Mouse (Mus musculus): ENCODE data around the gene Lhcgr.
"Not testable (repeated sequence)": the region's sequence is repeated elsewhere in the genome, so short reads cannot be mapped to it uniquely, and the experiment has no call there.

Gene Lhcgr

DNA sequence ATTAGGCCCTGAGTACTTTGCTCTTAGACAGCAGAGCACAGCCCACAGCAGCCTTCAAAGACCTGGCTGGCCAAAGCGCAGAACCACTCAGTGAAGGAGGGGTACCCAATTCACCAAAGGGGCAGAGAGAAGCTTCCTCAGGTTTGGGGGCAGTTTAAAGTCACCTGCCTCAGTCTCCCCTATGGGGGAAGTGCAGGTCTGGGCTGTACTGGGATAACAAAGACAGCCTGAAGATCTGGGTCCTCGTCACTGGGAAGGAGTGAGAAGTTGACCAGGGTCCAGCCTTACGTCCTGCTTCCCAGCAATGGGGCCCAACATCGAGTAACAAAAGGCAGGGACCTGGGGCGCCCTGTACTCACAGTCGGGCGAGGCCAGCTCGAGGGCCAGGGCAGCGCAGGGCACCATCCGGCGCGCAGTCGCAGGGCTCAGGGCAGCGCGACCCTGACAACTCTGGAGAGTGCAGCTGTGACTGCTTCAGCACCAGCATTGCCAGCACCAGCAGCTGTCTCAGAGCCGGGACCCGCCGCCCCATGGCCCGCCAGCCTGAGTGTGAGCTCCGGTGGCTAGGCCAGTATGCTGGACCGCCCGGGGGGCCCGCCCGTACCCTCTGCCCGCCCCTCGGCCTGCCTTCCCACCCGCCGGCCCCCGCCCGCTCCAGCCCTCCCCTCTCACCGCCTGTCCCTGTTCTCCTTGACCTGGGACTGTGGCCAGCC is at the start of gene Lhcgr:
TSS of gene Lhcgr (minus strand) at position 551 of the 713 bp plus-strand sequence.
- DNase-seq = no peak

DNA sequence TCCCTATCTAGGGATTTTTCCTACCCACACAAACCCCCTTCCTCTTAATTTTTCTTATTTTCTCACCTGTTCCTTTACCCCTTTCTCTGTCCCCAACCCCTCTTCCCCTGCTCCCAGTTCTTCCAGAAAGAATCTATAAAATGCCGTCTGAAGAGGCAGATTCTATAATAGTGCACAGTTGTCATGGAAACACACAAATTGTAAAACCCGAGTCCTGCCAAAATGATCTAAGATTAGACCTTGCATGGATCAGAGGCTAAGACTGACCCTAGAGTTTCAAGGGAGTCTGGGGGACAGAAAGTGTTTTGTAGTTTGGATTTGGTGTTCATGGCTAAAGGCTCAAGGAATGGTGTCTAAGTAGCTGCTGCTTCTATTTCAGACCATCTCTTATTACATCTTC is 25.8 kb upstream of the Lhcgr start:
- no peak for DNase-seq

DNA sequence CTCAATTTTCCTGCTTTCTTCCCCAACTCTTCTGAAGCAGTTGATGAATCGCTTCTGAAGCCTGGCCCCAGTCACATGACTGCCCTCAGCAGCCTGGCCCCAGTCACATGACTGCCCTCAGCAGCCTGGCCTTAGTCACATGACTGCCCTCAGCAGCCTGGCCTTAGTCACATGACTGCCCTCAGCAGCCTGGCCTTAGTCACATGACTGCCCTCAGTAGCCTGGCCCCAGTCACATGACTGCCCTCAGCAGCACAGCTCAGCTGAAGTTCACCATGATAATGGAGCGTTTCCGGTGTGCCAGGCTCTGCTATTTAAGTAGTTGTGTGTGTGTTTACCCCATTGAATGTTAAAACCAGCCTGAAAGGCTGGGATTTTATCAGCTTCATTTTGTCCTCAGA is 21.2 kb upstream of the Lhcgr start:
- not testable (repeated sequence) for DNase-seq

DNA sequence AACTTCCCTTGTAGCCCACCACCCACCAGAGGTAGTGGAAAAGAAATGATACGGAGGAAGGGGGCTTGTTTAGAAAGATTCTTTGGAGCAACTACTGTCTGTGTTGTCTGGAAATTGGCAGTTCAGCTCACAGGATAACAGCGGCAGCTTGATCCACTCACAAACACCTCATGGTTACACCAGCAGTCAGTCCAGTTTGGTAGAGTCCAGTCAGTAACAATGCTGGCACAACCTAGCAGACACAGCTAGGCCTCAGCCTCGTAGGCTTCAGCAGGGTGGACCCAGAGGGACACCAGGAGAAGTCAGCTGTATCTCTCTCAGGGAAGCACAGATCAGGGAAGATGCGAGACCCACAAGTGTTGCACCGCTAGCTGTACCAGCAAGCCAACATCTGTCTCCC is 19.0 kb upstream of the Lhcgr start:
- DNase-seq = no peak

DNA sequence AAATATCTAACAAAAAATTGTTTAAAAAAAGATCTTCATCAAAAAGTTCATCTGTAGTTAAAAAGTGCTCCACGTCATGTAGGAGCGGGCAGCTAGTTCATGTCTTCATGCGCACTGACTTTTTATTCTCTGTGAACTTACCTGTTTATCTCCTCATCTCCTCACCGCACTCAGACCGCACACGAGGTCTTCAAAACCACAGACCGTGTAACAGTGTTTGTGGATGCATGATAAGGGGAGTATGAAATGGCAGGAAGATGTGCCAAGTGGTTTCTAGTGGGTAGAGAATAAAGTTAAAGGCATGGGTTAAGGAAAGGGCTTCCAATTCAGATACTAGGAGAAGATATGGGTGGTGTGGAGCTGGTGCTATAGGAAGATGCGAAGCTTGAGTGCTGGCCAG is 14.6 kb upstream of the Lhcgr start:
- DNase-seq = no peak

DNA sequence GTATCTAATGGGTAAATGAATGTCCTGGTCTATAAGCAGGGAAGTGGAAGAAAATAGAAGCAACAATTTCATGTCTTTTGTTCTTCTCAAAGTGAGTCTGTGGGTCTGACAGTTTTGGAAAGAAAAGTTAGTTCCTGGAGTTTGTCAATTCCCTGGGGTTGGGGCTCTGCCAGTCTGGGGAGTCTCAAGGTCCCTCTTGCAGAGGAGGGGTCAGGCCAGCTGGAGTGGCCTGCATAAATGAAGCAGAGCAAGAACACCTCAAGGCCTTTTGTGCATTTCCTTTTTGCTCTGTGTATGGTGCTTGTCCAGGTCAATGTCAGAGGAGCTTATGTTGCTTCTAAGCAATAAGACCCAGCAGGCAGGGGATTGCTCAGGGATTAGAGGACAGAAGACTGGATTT is 11.7 kb upstream of the Lhcgr start:
- no peak for DNase-seq

DNA sequence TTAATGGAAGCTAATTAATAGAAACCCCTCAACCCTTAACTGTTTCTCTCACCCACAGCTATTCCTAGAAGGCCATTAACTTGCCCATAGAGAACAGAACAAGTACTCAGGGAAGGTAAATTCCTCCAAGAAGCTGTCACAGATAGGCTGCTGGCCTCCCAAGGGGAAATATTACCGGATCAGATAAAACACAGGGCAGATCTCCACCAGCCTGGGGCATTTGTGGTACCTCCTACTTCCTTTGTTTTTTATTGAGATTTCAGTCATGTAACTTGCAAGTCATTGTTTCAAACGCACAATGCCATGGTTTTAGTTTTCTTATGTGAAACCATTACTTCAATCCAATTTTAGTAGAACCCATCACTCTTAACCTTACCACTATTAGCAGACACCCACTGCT is 1.1 kb downstream of the Lhcgr start:
- no peak for DNase-seq

DNA sequence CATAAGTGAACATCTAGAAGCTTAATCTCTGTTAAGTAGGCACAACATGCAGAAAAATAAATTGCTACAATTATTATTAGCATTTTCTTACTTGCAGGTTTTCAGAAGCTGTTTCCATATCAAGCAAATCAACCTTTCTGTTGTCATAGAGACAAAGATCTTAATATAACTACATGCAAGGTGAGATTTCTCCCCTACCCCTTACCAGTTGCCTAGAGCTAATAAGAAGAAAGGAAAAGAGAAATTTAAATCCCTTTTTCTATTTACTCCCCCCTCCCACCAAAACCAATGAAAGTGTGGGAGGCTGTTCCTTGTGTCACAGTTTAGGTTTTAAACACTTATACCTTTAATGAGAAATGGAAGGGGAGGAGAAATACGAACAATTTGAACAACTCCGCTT is 3.4 kb downstream of the Lhcgr start:
- DNase-seq = no peak

DNA sequence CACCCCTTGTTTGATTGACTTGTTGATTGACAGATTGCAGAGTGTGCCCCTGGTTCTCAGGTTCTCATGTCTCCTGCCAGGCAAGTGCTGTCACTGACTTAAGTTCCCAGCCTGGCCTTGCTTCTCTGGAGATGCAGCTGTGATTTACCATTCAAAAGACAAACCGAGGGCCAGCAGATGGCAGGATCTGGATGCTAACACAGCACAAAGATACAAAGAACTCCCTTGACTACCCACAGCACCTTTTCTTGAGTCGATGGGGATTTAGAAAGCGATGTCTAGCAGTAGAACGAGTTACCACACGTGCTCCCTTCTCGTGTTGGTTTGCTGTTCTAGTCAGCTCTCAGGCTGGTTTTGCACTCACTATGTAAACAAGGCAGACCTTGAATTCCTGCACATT is 4.9 kb downstream of the Lhcgr start:
- no peak for DNase-seq

DNA sequence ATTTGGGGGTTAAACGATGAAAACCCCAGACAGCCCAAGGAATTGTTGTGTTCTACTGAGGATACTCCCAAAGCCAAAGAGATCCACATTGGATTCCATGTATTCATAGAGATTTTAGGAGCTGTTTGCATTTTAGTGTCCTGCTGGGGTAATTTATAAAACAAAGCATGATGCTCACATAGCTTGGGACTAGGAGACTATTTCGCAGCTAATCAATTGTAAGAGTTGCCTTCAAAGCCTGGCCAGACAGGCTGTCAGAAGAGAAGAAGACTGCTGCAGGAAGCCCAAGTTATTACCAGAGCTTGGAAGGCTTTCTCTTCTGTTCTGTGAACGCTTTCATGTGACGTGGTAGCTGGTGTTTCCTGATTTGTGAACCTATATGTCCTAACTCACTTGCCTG is 5.4 kb downstream of the Lhcgr start:
- DNase-seq = no peak

DNA sequence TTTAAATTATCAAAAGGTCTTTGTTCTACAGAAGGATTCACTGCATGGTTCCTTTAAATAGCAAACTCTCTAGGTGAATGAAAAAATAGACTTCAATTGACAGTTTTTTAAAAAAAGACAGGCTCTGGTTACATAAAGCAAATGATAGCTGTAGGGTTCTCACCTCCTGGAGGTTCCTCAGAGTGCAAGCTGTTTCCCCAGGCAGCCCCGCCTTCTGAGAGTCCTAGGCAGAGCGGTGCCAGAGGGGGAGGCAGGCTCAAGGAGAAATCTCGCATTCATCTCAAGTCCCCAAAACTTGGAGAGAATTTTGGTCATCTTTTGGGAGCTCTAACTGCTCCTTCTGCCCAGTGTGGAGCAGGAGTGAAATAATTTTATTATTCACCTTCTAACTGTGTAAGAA is 12.6 kb downstream of the Lhcgr start:
- no peak for DNase-seq

DNA sequence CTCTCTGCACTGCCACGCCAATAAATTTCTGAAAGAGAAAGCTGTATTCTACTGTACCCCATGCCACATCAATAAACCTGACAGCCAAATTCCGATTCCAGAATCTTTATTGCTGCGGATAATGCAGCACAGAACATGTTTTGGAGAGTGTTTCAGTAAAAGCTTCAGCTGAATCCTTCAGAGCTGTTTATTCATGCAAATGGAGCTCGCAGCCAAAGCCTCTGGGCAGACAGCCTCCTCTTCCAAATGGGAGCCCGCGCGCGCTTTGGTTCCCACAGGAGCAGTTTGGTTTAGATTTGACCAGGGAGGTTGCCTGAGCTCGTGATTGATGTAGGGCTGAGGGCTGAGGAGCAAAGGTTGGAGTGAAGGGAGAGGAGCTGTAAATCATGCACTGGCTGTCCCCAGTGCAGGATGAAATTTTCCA is 17.7 kb downstream of the Lhcgr start:
- DNase-seq = peak; percentile 8

DNA sequence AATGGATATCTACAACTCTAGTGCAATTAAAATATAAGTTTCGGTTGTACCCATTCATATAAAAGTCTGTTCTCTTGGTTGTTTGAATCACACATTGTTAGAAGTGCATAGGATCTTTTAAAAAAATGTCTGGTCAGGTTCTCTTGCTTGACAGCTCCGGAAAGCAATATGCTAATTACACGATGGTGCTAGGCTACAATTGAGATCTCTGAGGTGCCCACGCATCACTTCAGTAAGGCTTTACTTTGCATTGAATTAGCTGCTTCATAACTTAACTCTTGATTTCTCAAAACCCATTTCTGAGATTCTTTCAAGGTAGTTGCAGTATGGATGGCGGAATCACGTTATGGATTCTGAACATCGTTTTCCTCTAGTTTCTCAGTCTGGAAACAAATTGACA is 21.7 kb downstream of the Lhcgr start:
- DNase-seq = no peak

DNA sequence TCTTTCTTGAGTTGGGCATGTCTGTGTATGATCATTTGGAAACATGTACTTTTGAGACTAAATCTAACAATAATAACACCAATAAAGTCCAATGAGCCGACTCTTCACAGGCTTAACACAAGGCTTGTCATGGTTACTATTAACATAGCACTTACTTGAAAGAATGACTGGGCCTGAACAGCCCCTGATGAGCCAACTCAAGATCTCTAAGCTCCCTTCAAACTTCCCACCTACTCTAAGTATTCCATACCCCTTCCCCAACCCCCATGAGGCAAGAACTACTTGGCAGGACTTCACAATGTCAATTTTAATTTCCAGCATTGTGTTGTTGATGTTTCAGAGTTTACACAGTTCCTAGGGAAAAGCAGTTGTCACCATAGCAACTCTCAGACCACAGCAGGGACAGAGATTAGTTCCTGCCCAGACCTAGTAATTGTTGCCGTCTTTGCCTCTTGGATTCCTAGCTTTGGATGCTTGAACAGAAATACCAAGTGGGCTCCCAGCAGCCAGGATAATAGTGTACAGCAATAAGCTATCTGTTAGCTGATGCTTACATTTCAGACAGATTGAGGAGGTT is 22.4 kb downstream of the Lhcgr start:
- no peak for DNase-seq

DNA sequence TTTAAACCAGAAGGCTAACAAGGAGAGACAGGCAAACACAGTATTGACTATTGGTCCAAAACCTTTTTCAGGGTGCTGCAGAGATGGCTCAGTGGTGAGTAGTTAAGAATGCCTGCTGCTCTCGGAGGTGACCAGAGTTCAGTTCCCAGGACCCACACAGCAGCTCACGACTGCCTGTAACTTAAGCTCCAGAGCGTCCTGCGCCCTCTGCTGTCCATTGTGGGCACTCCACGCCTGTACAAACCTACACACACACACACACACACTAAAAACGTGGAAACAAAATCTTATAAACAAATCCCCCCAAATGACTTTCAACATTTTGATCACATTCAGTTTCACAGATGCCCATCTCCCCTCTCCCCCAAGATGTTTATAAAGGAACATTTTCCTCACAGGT is 24.9 kb downstream of the Lhcgr start:
- DNase-seq = no peak

DNA sequence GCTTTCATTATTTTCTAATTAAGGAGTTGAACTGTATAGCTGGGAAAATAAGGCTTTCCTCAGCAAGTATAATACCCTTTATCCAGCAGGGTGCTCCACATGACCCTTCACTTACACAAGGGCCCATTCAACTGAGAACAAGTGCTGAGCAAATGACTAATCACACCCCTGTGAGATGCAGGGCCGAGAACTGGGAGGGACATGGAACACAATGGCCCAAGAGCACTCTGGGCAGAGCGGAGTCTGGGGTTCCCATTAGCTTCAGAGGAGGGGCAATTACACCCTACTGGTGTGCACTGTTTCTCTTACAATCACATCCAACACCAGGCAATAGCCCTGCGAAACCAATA is 27.7 kb downstream of the Lhcgr start:
- no peak for DNase-seq

DNA sequence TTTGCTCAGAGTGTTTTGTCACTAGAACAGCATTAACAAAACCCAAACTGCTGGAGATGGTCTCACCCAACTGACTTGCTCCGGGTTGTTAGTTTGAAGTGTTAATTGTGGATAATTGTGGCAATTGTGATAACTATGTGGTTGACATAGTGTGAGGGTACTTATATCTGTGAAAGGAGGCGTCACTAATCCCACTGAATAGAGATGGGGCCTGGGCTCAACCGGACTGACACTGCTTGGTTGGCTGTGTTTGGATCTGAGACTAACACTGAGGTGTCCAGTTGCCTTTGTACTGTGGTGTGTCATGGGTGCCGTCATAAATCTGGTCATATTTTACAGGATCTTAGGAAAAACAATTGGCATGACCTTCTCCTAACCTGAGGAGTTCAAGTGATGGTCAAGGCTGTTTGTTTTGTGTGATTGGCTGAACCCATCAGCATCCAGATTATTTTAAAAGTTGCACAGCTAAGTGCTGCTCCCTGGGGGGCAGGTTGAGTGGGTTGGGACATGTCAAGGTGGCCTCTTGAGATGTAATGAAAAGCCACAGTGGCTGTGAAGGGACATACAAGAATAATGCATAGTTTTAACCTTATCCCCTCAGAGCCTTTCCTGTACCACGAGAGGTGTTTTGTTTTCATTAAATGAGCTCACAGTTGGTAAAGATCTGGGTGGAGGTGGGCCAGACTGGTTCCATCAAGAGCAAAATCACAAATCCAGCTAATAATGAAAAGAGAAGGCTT is 28.2 kb downstream of the Lhcgr start:
- no peak for DNase-seq

DNA sequence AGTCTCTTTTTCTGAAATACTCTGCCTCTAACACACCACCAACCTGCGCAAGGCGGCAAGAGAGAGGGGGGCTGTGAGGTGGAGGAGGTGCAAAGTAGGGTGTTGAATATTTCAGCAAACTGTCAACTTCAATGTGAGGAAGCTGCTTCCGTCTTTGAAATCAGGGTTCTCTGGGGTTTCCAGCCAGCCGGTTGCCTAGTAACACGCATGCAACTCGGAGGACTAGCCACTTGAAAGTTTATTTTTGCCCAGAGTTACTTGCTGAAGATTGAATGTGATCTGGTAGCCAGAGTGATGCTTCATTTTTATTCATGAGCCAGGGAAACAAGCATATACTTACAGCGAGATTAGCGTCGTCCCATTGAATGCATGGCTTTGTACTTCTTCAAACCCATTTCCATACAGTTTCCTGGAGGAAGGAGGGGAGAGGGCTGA is 33.8 kb downstream of the Lhcgr start:
- DNase-seq = no peak

DNA sequence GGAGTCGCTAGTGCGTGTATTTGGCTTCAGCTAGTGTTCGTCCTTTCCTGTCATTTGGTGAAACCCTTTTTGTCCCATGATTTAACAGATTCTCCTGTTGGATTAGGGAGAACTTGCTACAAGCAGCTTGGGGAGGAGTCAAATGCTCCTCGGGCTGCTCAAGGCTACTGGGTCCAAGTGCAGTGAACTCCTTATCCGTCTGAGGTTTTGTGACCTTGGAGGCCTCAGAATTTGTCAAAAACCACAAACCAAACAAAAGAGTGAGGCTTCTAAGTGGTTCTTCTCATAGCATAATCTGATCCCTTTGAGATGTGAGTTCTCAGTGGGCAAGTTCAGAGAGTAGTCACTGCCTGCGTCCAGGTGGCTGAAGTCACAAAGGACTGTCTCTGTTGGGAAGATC is 36.0 kb downstream of the Lhcgr start:
- DNase-seq = no peak

DNA sequence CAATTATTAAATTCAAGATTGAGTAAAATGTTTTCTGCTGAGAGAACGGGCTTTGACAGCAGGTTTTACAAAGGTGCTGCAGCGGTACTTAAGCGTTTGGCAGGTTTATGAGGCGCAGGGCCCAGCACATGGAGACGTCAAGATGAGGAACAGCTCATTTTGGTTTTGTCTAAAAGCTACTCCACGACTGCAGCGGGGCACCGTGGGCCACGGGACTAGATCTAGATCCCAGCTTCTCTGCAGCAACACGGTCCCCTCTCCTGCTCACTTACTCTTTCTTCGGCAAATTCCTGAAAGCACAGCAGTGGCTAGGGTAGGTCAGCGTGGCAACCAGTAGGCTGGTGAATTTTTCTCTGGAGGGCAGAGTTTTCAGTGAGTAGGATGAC is 38.3 kb downstream of the Lhcgr start:
- no peak for DNase-seq

DNA sequence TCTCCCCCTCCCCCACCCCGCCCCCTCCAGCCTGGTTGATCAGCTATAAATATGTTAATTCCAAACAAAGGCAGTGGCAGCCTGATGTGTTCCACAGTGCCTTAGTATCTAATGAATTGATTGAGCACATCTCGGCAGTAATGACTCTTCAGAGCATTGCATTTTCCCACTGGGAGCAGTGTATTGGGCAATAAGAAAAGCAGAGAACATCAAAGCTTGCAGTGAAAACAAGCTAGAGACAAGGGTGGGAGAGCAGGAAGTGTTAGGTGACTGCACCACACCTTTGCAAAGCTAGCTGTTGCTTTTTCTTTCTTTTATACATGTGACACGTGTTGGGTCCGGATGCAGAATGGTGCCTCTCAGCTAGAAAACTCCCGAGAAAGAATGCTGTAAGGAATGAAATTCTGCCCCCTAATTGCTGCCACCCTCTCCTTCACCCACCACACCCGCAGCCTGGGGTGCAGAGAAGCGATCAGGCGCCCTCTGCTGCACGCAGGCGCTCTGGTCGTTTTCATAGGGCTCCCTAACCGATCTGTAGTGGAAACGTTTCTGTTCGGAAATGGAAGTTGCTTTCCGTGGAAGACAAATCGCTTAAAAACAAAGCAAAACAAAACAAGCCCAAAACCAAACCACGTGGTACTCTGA is 38.8 kb downstream of the Lhcgr start:
- DNase-seq = peak; percentile 37

DNA sequence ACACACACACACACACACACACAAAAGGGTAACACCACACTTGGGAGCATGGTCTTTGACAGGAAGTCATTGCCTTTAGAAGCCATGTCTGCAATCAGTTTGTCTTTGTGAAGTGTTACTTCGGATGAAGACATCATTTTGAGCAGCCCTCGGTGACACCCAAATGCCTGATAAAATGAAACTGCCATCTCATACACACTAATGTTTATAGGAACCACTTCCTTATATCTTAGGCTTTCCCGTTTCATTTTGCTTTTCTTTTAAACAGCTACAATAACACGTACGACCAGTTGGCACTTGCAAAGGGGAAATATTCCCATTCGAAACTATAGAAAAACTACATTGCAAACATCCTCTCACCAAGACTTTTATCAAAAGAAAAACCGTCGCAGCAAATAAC is 42.1 kb downstream of the Lhcgr start:
- DNase-seq = no peak

DNA sequence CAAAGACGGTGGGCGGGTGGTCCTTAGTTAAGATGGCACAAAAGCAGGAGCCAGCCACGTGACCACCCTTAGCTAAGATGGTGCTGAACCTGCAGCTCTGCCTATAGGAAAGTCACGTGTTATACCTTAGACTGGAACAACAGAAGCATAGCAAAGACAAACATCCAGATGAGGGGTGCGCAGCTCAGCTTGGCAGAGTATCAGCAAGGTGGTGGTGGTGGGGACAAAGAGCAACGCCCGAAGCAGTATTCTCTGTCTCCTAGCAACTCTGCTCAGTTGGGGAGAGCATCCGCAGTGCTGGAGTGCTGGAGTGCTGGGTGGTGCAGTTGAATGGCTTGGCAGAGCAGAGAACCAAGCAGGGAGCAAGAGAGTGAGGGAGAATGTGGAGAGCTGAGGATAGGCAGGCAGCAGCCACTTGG is 85.5 kb downstream of the Lhcgr start:
- DNase-seq = no peak

DNA sequence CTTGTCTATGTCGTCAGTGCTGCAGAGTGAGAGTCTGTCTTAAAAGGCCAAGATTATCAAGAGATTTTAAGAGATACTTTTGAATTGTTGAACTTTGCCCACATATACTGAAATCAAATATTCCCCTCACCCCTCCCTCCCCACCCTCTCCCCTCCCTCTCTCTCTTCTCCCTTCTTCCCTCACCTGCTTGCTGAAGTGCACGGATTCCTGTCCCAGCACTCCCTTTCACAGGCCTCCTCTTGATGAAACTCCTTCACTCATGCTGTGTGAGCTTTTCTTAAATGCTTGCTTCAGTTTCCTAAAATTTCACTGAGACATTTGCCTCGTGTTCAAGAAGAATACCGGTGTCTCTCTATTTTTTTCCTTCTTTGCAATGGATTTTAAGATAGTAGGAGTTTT is 88.7 kb downstream of the Lhcgr start:
- DNase-seq = no peak
